Mouse (Mus musculus): ENCODE results near the gene Gigyf2. TPM values are rescaled to one million over a fixed set of nuclear protein-coding genes. Genes with fewer than 3 reads are reported as not detected.
"Not testable (repeated sequence)": the region's sequence is repeated elsewhere in the genome, so short reads cannot be mapped to it uniquely, and the experiment has no call there.

Gigyf2 gene
- polyA plus RNA-seq, 1 experiment from 2014 or later: 74.5 TPM

GRCm38 (mm10) chr1:87449432-87449831 is 122.6 kb downstream of the Gigyf2 start:
- 86% methylated on average over 4 of the region's 4 CpGs for WGBS (ENCODE audit: missing documents)
- peaks cover 38% of the 10 kb centered on the region for H3K36me3 ChIP-seq (ENCODE audit: inconsistent target)

GRCm38 (mm10) chr1:87456425-87456824 is 129.6 kb downstream of the Gigyf2 start:
- no peaks in the 10 kb centered on the region for H3K79me2 ChIP-seq (ENCODE audit: inconsistent target)
- H3K27ac ChIP-seq: no peak overlapping the region
- H3K36me3 ChIP-seq (ENCODE audit: inconsistent target): no peaks in the 10 kb centered on the region
- H3K4me3 ChIP-seq (ENCODE audit: inconsistent target): no peak overlapping the region
- 93% methylated on average over 1 of the region's 1 CpGs for WGBS (ENCODE audit: missing documents)

More at GRCm38 (mm10) chr1:87449432-87449831, 122.6 kb downstream of the Gigyf2 start:
- no peak overlapping the region for H3K27ac ChIP-seq
- H3K4me3 ChIP-seq (ENCODE audit: inconsistent target): no peak overlapping the region
- no peaks in the 10 kb centered on the region for H3K79me2 ChIP-seq (ENCODE audit: inconsistent target)

- Histone ChIP-seq H3K36me3 (ENCODE audit: inconsistent target) (no peaks in the 10 kb centered on the region), H3K79me2 (ENCODE audit: inconsistent target) (no peaks in the 10 kb centered on the region), H3K4me3 (ENCODE audit: inconsistent target) (no peak overlapping the region), H3K27ac (no peak overlapping the region)
- 87% methylated on average over 4 of the region's 4 CpGs for WGBS (ENCODE audit: missing documents)
Observed at GRCm38 (mm10) chr1:87458045-87458444, 131.2 kb downstream of the Gigyf2 start.

- H3K27ac ChIP-seq; H3K4me3 ChIP-seq (ENCODE audit: inconsistent target); H3K36me3 ChIP-seq (ENCODE audit: inconsistent target); H3K79me2 ChIP-seq (ENCODE audit: inconsistent target): not testable (repeated sequence)
- WGBS (ENCODE audit: missing documents): 78% methylated on average over 5 of the region's 7 CpGs
Observed at GRCm38 (mm10) chr1:87459856-87460255, 133.1 kb downstream of the Gigyf2 start.

GRCm38 (mm10) chr1:87467469-87467868 is 140.7 kb downstream of the Gigyf2 start:
- Histone ChIP-seq H3K27ac (no peak overlapping the region), H3K79me2 (ENCODE audit: inconsistent target) (no peaks in the 10 kb centered on the region), H3K36me3 (ENCODE audit: inconsistent target) (no peaks in the 10 kb centered on the region), H3K4me3 (ENCODE audit: inconsistent target) (no peak overlapping the region)
- WGBS (ENCODE audit: missing documents): 84% methylated on average over 9 of the region's 9 CpGs

- Histone ChIP-seq H3K79me2 (ENCODE audit: inconsistent target) (no peaks in the 10 kb centered on the region), H3K36me3 (ENCODE audit: inconsistent target) (no peaks in the 10 kb centered on the region), H3K27ac (no peak overlapping the region), H3K4me3 (ENCODE audit: inconsistent target) (no peak overlapping the region)
- WGBS (ENCODE audit: missing documents): 51% methylated on average over 6 of the region's 6 CpGs
Observed at GRCm38 (mm10) chr1:87468321-87468720, 141.5 kb downstream of the Gigyf2 start.

GRCm38 (mm10) chr1:87469971-87470370 is 143.2 kb downstream of the Gigyf2 start, which contains the start of gene Snorc:
Gene Snorc (plus strand): TSS chr1:87470271.
- H3K4me3 ChIP-seq (ENCODE audit: inconsistent target); H3K36me3 ChIP-seq (ENCODE audit: inconsistent target); H3K79me2 ChIP-seq (ENCODE audit: inconsistent target); H3K27ac ChIP-seq: not testable (repeated sequence)
- WGBS (ENCODE audit: missing documents): 93% methylated on average over 5 of the region's 10 CpGs

GRCm38 (mm10) chr1:87471914-87472313 is 145.1 kb downstream of the Gigyf2 start:
- 91% methylated on average over 7 of the region's 7 CpGs for WGBS (ENCODE audit: missing documents)
- no peaks in the 10 kb centered on the region for H3K79me2 ChIP-seq (ENCODE audit: inconsistent target)
- H3K4me3 ChIP-seq (ENCODE audit: inconsistent target): no peak overlapping the region
- H3K36me3 ChIP-seq (ENCODE audit: inconsistent target): no peaks in the 10 kb centered on the region
- H3K27ac ChIP-seq: no peak overlapping the region

GRCm38 (mm10) chr1:87472576-87472975 is 145.8 kb downstream of the Gigyf2 start:
- H3K4me3 ChIP-seq (ENCODE audit: inconsistent target): no peak overlapping the region
- H3K79me2 ChIP-seq (ENCODE audit: inconsistent target): no peaks in the 10 kb centered on the region
- no peak overlapping the region for H3K27ac ChIP-seq
- no peaks in the 10 kb centered on the region for H3K36me3 ChIP-seq (ENCODE audit: inconsistent target)
- WGBS (ENCODE audit: missing documents): 92% methylated on average over 7 of the region's 7 CpGs

GRCm38 (mm10) chr1:87475076-87475895 is 148.5 kb downstream of the Gigyf2 start:
- no peak overlapping the region for H3K4me3 ChIP-seq (ENCODE audit: inconsistent target)
- no peaks in the 10 kb centered on the region for H3K36me3 ChIP-seq (ENCODE audit: inconsistent target)
- H3K79me2 ChIP-seq (ENCODE audit: inconsistent target): no peaks in the 10 kb centered on the region
- no peak overlapping the region for H3K27ac ChIP-seq
- 14% methylated on average over 42 of the region's 42 CpGs for WGBS (ENCODE audit: missing documents)

- no peaks in the 10 kb centered on the region for H3K36me3 ChIP-seq (ENCODE audit: inconsistent target)
- 86% methylated on average over 4 of the region's 4 CpGs for WGBS (ENCODE audit: missing documents)
- H3K27ac ChIP-seq: no peak overlapping the region
- H3K4me3 ChIP-seq (ENCODE audit: inconsistent target): no peak overlapping the region
- no peaks in the 10 kb centered on the region for H3K79me2 ChIP-seq (ENCODE audit: inconsistent target)
Observed at GRCm38 (mm10) chr1:87482546-87482945, 155.7 kb downstream of the Gigyf2 start.

GRCm38 (mm10) chr1:87486386-87486785 is 159.6 kb downstream of the Gigyf2 start:
- 57% methylated on average over 6 of the region's 6 CpGs for WGBS (ENCODE audit: missing documents)
- Histone ChIP-seq H3K79me2 (ENCODE audit: inconsistent target) (no peaks in the 10 kb centered on the region), H3K27ac (no peak overlapping the region), H3K36me3 (ENCODE audit: inconsistent target) (no peaks in the 10 kb centered on the region), H3K4me3 (ENCODE audit: inconsistent target) (no peak overlapping the region)

- no peaks in the 10 kb centered on the region for H3K79me2 ChIP-seq (ENCODE audit: inconsistent target)
- H3K36me3 ChIP-seq (ENCODE audit: inconsistent target): no peaks in the 10 kb centered on the region
- WGBS (ENCODE audit: missing documents): 84% methylated on average over 3 of the region's 3 CpGs
- no peak overlapping the region for H3K4me3 ChIP-seq (ENCODE audit: inconsistent target)
- no peak overlapping the region for H3K27ac ChIP-seq
Observed at GRCm38 (mm10) chr1:87492285-87492684, 165.5 kb downstream of the Gigyf2 start.

- 94% methylated on average over 4 of the region's 4 CpGs for WGBS (ENCODE audit: missing documents)
- Histone ChIP-seq H3K4me3 (ENCODE audit: inconsistent target) (no peak overlapping the region), H3K79me2 (ENCODE audit: inconsistent target) (no peaks in the 10 kb centered on the region), H3K36me3 (ENCODE audit: inconsistent target) (no peaks in the 10 kb centered on the region), H3K27ac (no peak overlapping the region)
Observed at GRCm38 (mm10) chr1:87493542-87493941, 166.7 kb downstream of the Gigyf2 start.

Measured in macrophage (primary cell).